In the genomic region with DNA sequence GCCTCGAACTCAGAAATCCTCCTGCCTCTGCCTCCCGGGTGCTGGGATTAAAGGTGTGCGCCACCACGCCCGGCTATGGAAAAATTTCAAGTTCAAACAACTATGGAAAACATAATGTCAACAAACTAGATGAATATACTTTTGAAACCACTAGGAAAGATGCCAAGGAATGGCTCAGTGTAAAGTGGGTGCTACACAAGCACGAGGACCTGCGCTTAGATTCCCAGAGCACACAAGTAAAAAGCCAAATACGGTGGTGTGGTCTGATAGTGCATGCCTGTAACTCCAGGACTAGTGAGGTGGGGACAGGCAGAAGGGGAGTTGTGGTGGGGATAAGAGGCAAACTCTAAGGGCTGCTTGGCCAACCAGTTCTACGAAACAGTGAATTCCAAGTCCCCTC, we compare ENCODE assay signal across 17 mouse cellular contexts. TPM values are rescaled to one million over a fixed set of nuclear protein-coding genes. Genes with fewer than 3 reads are reported as not detected.
"Had no signal": no experiment of that assay in that cellular context is flagged by ENCODE, and none has a peak within 500 bp of the region (broad histone marks: within the 10 kb centered on the region; RNA-seq: fewer than 3 reads in every experiment).

No protein-coding gene starts in this region.

- H3K36me3 ChIP-seq: limb, embryonic 15.5 days; liver, embryonic 12.5 days; midbrain, embryonic 13.5 days; midbrain, embryonic 15.5 days; neural tube, embryonic 12.5 days had no signal

- H3K27me3 ChIP-seq: limb, embryonic 15.5 days; liver, embryonic 12.5 days; midbrain, embryonic 13.5 days; midbrain, embryonic 15.5 days; neural tube, embryonic 12.5 days had no signal

- H3K4me2 ChIP-seq: limb, embryonic 15.5 days; liver, embryonic 12.5 days; lung, embryonic 14.5 days; midbrain, embryonic 11.5 days; midbrain, embryonic 13.5 days; midbrain, embryonic 15.5 days; neural tube, embryonic 12.5 days had no signal

- H3K4me1 ChIP-seq: limb, embryonic 15.5 days; neural tube, embryonic 12.5 days had no signal

- DNase-seq: lung, embryonic 14.5 days; right cerebral cortex, postnatal 25 days; right cerebral cortex, postnatal 4 days; spleen, adult 18-20 months; thymus, adult 18-20 months; thymus, postnatal 14 days; thymus, postnatal 36 days had no signal

- H3K27ac ChIP-seq: limb, embryonic 15.5 days; liver, embryonic 12.5 days; liver, embryonic 14.5 days; macrophage; midbrain, embryonic 13.5 days; midbrain, embryonic 15.5 days; neural tube, embryonic 12.5 days had no signal

- H3K4me3 ChIP-seq: limb, embryonic 15.5 days; liver, embryonic 12.5 days; midbrain, embryonic 13.5 days; midbrain, embryonic 15.5 days; neural tube, embryonic 12.5 days had no signal

- ATAC-seq: liver, embryonic 12.5 days; midbrain, embryonic 13.5 days; midbrain, embryonic 15.5 days had no signal

- H3K9ac ChIP-seq: limb, embryonic 15.5 days; liver, embryonic 12.5 days; liver, embryonic 14.5 days; lung, embryonic 14.5 days; midbrain, embryonic 13.5 days; midbrain, embryonic 15.5 days; neural tube, embryonic 12.5 days had no signal

- H3K9me3 ChIP-seq: limb, embryonic 15.5 days; liver, embryonic 12.5 days; midbrain, embryonic 13.5 days; midbrain, embryonic 15.5 days; neural tube, embryonic 12.5 days had no signal

RNA-seq across cellular contexts. Expression of a gene that starts 50.7 kb away (rescaled TPM):
- total RNA-seq: megakaryocyte progenitor cell, adult 5-6 weeks; monocyte, adult 5-6 weeks had no signal
